In the genomic region with DNA sequence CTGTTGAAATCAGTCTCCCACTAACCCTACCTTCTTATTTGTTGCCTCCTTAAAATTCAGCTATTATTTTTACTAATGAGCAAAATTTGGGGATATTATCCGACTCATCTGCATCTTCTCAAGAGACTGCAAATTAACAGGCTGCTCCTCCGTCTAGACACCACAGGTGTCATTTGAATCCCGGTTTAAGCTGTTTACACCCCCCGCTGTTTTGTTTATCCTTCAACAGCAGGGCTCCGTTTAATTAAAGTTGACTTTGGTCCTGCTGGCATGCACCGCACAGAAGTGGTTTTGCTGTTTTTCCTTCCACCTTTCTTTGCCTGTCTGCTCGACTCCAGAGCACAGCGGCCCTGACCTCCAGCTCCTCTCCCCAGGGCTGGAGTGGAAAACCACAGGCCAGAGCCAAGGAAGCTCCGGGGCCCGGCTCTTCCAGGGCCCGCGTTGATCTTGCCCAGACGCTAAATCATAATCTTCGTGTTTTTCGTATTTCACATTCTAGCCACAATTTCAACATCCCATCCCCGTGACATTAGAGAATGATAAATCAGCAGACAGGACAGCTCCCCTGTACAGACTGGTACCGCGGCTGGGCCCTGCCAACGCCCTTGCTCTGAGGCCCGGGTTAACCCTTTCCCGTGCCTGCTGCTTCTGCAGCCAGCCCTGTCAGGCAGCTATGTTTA, we compare ENCODE assay signal across 9 mouse cellular contexts.
DNase-seq lines count a peak whose midpoint lies in the region; ATAC-seq lines count a peak whose summit lies in the region.
"Had no signal": no experiment of that assay in that cellular context is flagged by ENCODE, and none has a peak within 500 bp of the region (broad histone marks: within the 10 kb centered on the region; RNA-seq: fewer than 3 reads in every experiment).

No protein-coding gene starts in this region.

- H3K4me3 ChIP-seq in kidney, embryonic 14.5 days (ENCODE audit: low read length), result peak overlapping the region; percentile 17
- H3K4me3 ChIP-seq in forebrain, embryonic 12.5 days (replicated peaks), result peak overlapping the region; percentile 20
- peak overlapping the region; percentile 19; the same call in 1 of the 2 replicates for H3K4me3 ChIP-seq in hindbrain, embryonic 12.5 days
- H3K4me3 ChIP-seq in stomach, embryonic 14.5 days (ENCODE audit: low read depth, low read length), result 0 out of 2 replicates have a peak overlapping the region, but pooled peaks have one; percentile 3
- H3K4me3 ChIP-seq: heart, adult 2 months had no signal

- no peaks in the 10 kb centered on the region for H3K9me3 ChIP-seq in kidney, embryonic 14.5 days (ENCODE audit: control insufficient read depth, low read length)
- H3K9me3 ChIP-seq in forebrain, embryonic 12.5 days, result no peaks in the 10 kb centered on the region
- no peaks in the 10 kb centered on the region for H3K9me3 ChIP-seq in hindbrain, embryonic 12.5 days (replicated peaks)
- no peaks in the 10 kb centered on the region for H3K9me3 ChIP-seq in stomach, embryonic 14.5 days (ENCODE audit: control insufficient read depth, low read depth, low read length)

- no peak overlapping the region for H3K9ac ChIP-seq in kidney, embryonic 14.5 days (ENCODE audit: low read depth, low read length)
- 0 out of 2 replicates have a peak overlapping the region, but pooled peaks have one; percentile 8 for H3K9ac ChIP-seq in forebrain, embryonic 12.5 days
- peak overlapping the region; percentile 39; the same call in 1 of the 2 replicates for H3K9ac ChIP-seq in hindbrain, embryonic 12.5 days
- no peak overlapping the region for H3K9ac ChIP-seq in stomach, embryonic 14.5 days (replicated peaks; ENCODE audit: low read depth, low read length)

- no peak for DNase-seq in kidney, adult 9 months
- peak; percentile 9 for DNase-seq in lung, postnatal 10 days
- no peak for DNase-seq in right cerebral cortex, postnatal 14 days

- H3K4me1 ChIP-seq in kidney, embryonic 14.5 days (ENCODE audit: control insufficient read depth, insufficient read depth, low read length), result 0 out of 2 replicates have a peak, but pooled peaks cover 7% of the 10 kb centered on the region
- H3K4me1 ChIP-seq in forebrain, embryonic 12.5 days, result peaks cover 8% of the 10 kb centered on the region
- H3K4me1 ChIP-seq in hindbrain, embryonic 12.5 days, result peaks cover 7% of the 10 kb centered on the region
- H3K4me1 ChIP-seq in stomach, embryonic 14.5 days (ENCODE audit: control insufficient read depth, insufficient read depth, low read length), result peaks cover 6% of the 10 kb centered on the region

- peak; percentile 64 for ATAC-seq in kidney, embryonic 14.5 days (ENCODE audit: low FRiP score, low TSS enrichment)
- no peak for ATAC-seq in forebrain, embryonic 12.5 days (ENCODE audit: low FRiP score)
- ATAC-seq in hindbrain, embryonic 12.5 days (ENCODE audit: low FRiP score), result 0 out of 2 replicates have a peak, but pooled peaks have one; percentile 60
- peak; percentile 75; the same call in 1 of the 2 replicates for ATAC-seq in stomach, embryonic 14.5 days (ENCODE audit: insufficient number of reproducible peaks, insufficient read depth, low FRiP score, low read depth)
- ATAC-seq in megakaryocyte-erythroid progenitor cell, adult 5-6 weeks (replicated peaks; ENCODE audit: low FRiP score, low TSS enrichment, poor library complexity, severe bottlenecking), result no peak

- 5% methylated on average over 21 of the region's 21 CpGs for WGBS in kidney, embryonic 14.5 days
- 1% methylated on average over 21 of the region's 21 CpGs for WGBS in forebrain, embryonic 12.5 days
- 3% methylated on average over 21 of the region's 21 CpGs for WGBS in hindbrain, embryonic 12.5 days
- 4% methylated on average over 21 of the region's 21 CpGs for WGBS in stomach, embryonic 14.5 days

- no peaks in the 10 kb centered on the region for H3K36me3 ChIP-seq in kidney, embryonic 14.5 days (ENCODE audit: control insufficient read depth, insufficient read depth, low read length)
- H3K36me3 ChIP-seq in forebrain, embryonic 12.5 days (replicated peaks), result no peaks in the 10 kb centered on the region
- H3K36me3 ChIP-seq in hindbrain, embryonic 12.5 days, result no peaks in the 10 kb centered on the region
- H3K36me3 ChIP-seq in stomach, embryonic 14.5 days (ENCODE audit: control insufficient read depth, insufficient read depth, low read length), result no peaks in the 10 kb centered on the region

- peak overlapping the region; percentile 38 for H3K4me2 ChIP-seq in kidney, embryonic 14.5 days (replicated peaks; ENCODE audit: low read depth, low read length)
- peak overlapping the region; percentile 49 for H3K4me2 ChIP-seq in forebrain, embryonic 12.5 days
- peak overlapping the region; percentile 48 for H3K4me2 ChIP-seq in hindbrain, embryonic 12.5 days (replicated peaks)
- H3K4me2 ChIP-seq in stomach, embryonic 14.5 days (replicated peaks; ENCODE audit: low read depth, low read length), result peak overlapping the region; percentile 33

- no peaks in the 10 kb centered on the region; the same call in 1 of the 2 replicates for H3K27me3 ChIP-seq in kidney, embryonic 14.5 days (ENCODE audit: control insufficient read depth, insufficient read depth, low read length)
- peaks cover 69% of the 10 kb centered on the region for H3K27me3 ChIP-seq in forebrain, embryonic 12.5 days
- no peaks in the 10 kb centered on the region for H3K27me3 ChIP-seq in hindbrain, embryonic 12.5 days
- H3K27me3 ChIP-seq in stomach, embryonic 14.5 days (ENCODE audit: control insufficient read depth, insufficient read depth, low read length), result no peaks in the 10 kb centered on the region

- H3K27ac ChIP-seq in kidney, embryonic 14.5 days (ENCODE audit: low read depth, low read length), result no peak overlapping the region
- H3K27ac ChIP-seq in forebrain, embryonic 12.5 days, result 0 out of 2 replicates have a peak overlapping the region, but pooled peaks have one; percentile 13
- H3K27ac ChIP-seq in hindbrain, embryonic 12.5 days, result no peak overlapping the region
- H3K27ac ChIP-seq in stomach, embryonic 14.5 days (ENCODE audit: low read length), result peak overlapping the region; percentile 44; the same call in 1 of the 2 replicates
- H3K27ac ChIP-seq: heart, adult 2 months had no signal

Comparison
In these comparisons a context has a peak if more than half of its experiments do, and no peak if none do; other contexts are left out.
1. ATAC-seq: peak in kidney, embryonic 14.5 days (single experiment), hindbrain, embryonic 12.5 days (single experiment) and stomach, embryonic 14.5 days (single experiment); none in forebrain, embryonic 12.5 days (single experiment) and megakaryocyte-erythroid progenitor cell, adult 5-6 weeks (single experiment).
2. H3K27ac ChIP-seq: peak in forebrain, embryonic 12.5 days (single experiment) and stomach, embryonic 14.5 days (single experiment); none in kidney, embryonic 14.5 days (single experiment) and hindbrain, embryonic 12.5 days (single experiment).
3. H3K9ac ChIP-seq: peak in forebrain, embryonic 12.5 days (single experiment) and hindbrain, embryonic 12.5 days (single experiment); none in kidney, embryonic 14.5 days (single experiment) and stomach, embryonic 14.5 days (single experiment).
4. Peak in every context shown above with its lines, with median percentiles within 50 percentile points of each other: H3K4me2 ChIP-seq and H3K4me3 ChIP-seq.